ENCODE assay signal across 8 mouse cellular contexts in the genomic region with DNA sequence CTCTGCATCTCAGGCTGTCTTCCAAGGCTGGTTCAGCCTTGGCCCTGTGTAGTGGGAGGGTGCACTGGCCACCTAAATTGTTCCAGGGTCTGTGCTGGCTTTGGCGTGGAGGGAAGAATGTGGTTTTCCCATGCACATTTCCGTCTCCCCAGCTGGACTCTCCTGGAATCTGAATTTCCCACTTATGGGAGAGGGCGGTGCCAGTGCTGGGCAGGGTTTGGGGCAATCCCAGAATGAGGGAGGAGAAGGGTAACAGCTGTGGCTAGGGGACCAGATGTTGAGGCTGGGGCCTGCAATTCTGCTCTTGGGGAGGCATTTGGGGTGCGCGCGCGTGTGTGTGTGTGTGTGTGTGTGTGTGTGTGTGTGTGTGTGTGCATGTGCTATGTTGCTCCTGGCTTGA. TPM values are rescaled to one million over a fixed set of nuclear protein-coding genes. Genes with fewer than 3 reads are reported as not detected.
DNase-seq lines count a peak whose midpoint lies in the region; ATAC-seq and TF ChIP-seq lines count a peak whose summit lies in the region.

No protein-coding gene starts in this region.

- DNase-seq in lung, embryonic 14.5 days = peak; percentile 64
- no peak for DNase-seq in lung, postnatal 25 days (ENCODE audit: low spot score)
- no peak for DNase-seq in right cerebral cortex, postnatal 36 days (ENCODE audit: low spot score in 2 of 2)
- no peak for DNase-seq in thymus, postnatal 4 days
- DNase-seq in adrenal gland, postnatal 25 days = no peak

- H3K4me1 ChIP-seq in lung, embryonic 14.5 days (ENCODE audit: insufficient read depth) = peaks cover 27% of the 10 kb centered on the region
- peaks cover 86% of the 10 kb centered on the region for H3K4me1 ChIP-seq in heart, embryonic 15.5 days (replicated peaks)
- peaks cover 87% of the 10 kb centered on the region for H3K4me1 ChIP-seq in limb, embryonic 13.5 days
- H3K4me1 ChIP-seq in stomach, embryonic 15.5 days = peaks cover 80% of the 10 kb centered on the region

- H3K9me3 ChIP-seq in lung, embryonic 14.5 days (ENCODE audit: low read depth, low read length) = no peaks in the 10 kb centered on the region
- no peaks in the 10 kb centered on the region for H3K9me3 ChIP-seq in heart, embryonic 15.5 days (replicated peaks)
- H3K9me3 ChIP-seq in limb, embryonic 13.5 days = no peaks in the 10 kb centered on the region
- no peaks in the 10 kb centered on the region for H3K9me3 ChIP-seq in stomach, embryonic 15.5 days

- no peak for TF ChIP-seq CTCF in lung, embryonic 14.5 days (IDR thresholded peaks at IDR 0.05; ENCODE audit: low read depth)

- H3K36me3 ChIP-seq in lung, embryonic 14.5 days (ENCODE audit: insufficient read depth) = no peaks in the 10 kb centered on the region; the same call in 1 of the 2 replicates
- H3K36me3 ChIP-seq in heart, embryonic 15.5 days = no peaks in the 10 kb centered on the region
- peaks cover 2% of the 10 kb centered on the region; the same call in 1 of the 2 replicates for H3K36me3 ChIP-seq in limb, embryonic 13.5 days
- H3K36me3 ChIP-seq in stomach, embryonic 15.5 days = no peaks in the 10 kb centered on the region

- H3K4me2 ChIP-seq in lung, embryonic 14.5 days = peak overlapping the region; percentile 88
- H3K4me2 ChIP-seq in heart, embryonic 15.5 days = peak overlapping the region; percentile 76; the same call in 1 of the 2 replicates
- H3K4me2 ChIP-seq in limb, embryonic 13.5 days (replicated peaks) = peak overlapping the region; percentile 100
- peak overlapping the region; percentile 92 for H3K4me2 ChIP-seq in stomach, embryonic 15.5 days

- peak overlapping the region; percentile 54; the same call in 1 of the 2 replicates for H3K27ac ChIP-seq in lung, embryonic 14.5 days (ENCODE audit: low read depth)
- H3K27ac ChIP-seq in heart, embryonic 15.5 days = peak overlapping the region; percentile 96; the same call in 1 of the 2 replicates
- H3K27ac ChIP-seq in limb, embryonic 13.5 days = peak overlapping the region; percentile 96
- H3K27ac ChIP-seq in stomach, embryonic 15.5 days = peak overlapping the region; percentile 95; the same call in 1 of the 2 replicates

- ATAC-seq in lung, embryonic 14.5 days (ENCODE audit: insufficient read depth) = no peak
- ATAC-seq in heart, embryonic 15.5 days (replicated peaks; ENCODE audit: insufficient number of reproducible peaks, insufficient read depth, low FRiP score, low read depth) = no peak
- no peak for ATAC-seq in limb, embryonic 13.5 days (ENCODE audit: low FRiP score, low read depth)
- ATAC-seq in stomach, embryonic 15.5 days (ENCODE audit: insufficient read depth, low FRiP score, low read depth) = no peak

- 54% methylated on average over 7 of the region's 7 CpGs for WGBS in lung, embryonic 14.5 days
- 49% methylated on average over 7 of the region's 7 CpGs for WGBS in heart, embryonic 15.5 days
- 24% methylated on average over 3 of the region's 7 CpGs for WGBS in limb, embryonic 13.5 days
- WGBS in stomach, embryonic 15.5 days = 48% methylated on average over 7 of the region's 7 CpGs

- no peaks in the 10 kb centered on the region for H3K27me3 ChIP-seq in lung, embryonic 14.5 days (ENCODE audit: insufficient read depth, low read length)
- no peaks in the 10 kb centered on the region for H3K27me3 ChIP-seq in heart, embryonic 15.5 days
- no peaks in the 10 kb centered on the region for H3K27me3 ChIP-seq in limb, embryonic 13.5 days
- H3K27me3 ChIP-seq in stomach, embryonic 15.5 days (replicated peaks) = no peaks in the 10 kb centered on the region

- peak overlapping the region; percentile 83 for H3K4me3 ChIP-seq in lung, embryonic 14.5 days (ENCODE audit: low read depth, low read length)
- H3K4me3 ChIP-seq in heart, embryonic 15.5 days = no peak overlapping the region
- peak overlapping the region; percentile 90 for H3K4me3 ChIP-seq in limb, embryonic 13.5 days
- H3K4me3 ChIP-seq in stomach, embryonic 15.5 days (replicated peaks) = peak overlapping the region; percentile 85

- H3K9ac ChIP-seq in lung, embryonic 14.5 days = peak overlapping the region; percentile 86
- H3K9ac ChIP-seq in heart, embryonic 15.5 days = no peak overlapping the region
- peak overlapping the region; percentile 97 for H3K9ac ChIP-seq in limb, embryonic 13.5 days
- no peak overlapping the region for H3K9ac ChIP-seq in stomach, embryonic 15.5 days

RNA-seq across cellular contexts. Expression of gene Glis2, which starts 2.8 kb away (rescaled TPM):
- 24.4 and 29.2 TPM in 2 replicates for polyA plus RNA-seq in lung, embryonic 14.5 days (2014; fragmentation: Nextera tagmentation; extraction: Ambion mirVana)
- polyA plus RNA-seq in heart, embryonic 15.5 days (2015; fragmentation: Nextera tagmentation; extraction: Ambion mirVana) = 17.7 and 17.9 TPM in 2 replicates
- 32.0 and 39.4 TPM in 2 replicates for polyA plus RNA-seq in limb, embryonic 13.5 days (2015; fragmentation: Nextera tagmentation; extraction: Ambion mirVana)
- polyA plus RNA-seq in stomach, embryonic 15.5 days (2015; fragmentation: Nextera tagmentation; extraction: Ambion mirVana) = 27.9 and 30.6 TPM in 2 replicates
- total RNA-seq in adrenal gland, postnatal 25 days (2021) = 17.1 and 23.0 TPM in 2 replicates

RNA-seq across cellular contexts. Expression of gene Pam16, which starts 27.5 kb away (rescaled TPM):
- polyA plus RNA-seq in lung, embryonic 14.5 days (2014; fragmentation: Nextera tagmentation; extraction: Ambion mirVana) = 81.9 and 86.3 TPM in 2 replicates
- polyA plus RNA-seq in heart, embryonic 15.5 days (2015; fragmentation: Nextera tagmentation; extraction: Ambion mirVana) = 118 and 125 TPM in 2 replicates
- 105 and 106 TPM in 2 replicates for polyA plus RNA-seq in limb, embryonic 13.5 days (2015; fragmentation: Nextera tagmentation; extraction: Ambion mirVana)
- 46.5 and 75.7 TPM in 2 replicates for polyA plus RNA-seq in stomach, embryonic 15.5 days (2015; fragmentation: Nextera tagmentation; extraction: Ambion mirVana)
- total RNA-seq in adrenal gland, postnatal 25 days (2021) = 81.9 and 83.4 TPM in 2 replicates

RNA-seq across cellular contexts. Expression of gene Tfap4, which starts 37.6 kb away (rescaled TPM):
- polyA plus RNA-seq in lung, embryonic 14.5 days (2014; fragmentation: Nextera tagmentation; extraction: Ambion mirVana) = 23.0 and 24.1 TPM in 2 replicates
- polyA plus RNA-seq in heart, embryonic 15.5 days (2015; fragmentation: Nextera tagmentation; extraction: Ambion mirVana) = 5.6 and 7.1 TPM in 2 replicates
- 24.9 and 26.3 TPM in 2 replicates for polyA plus RNA-seq in limb, embryonic 13.5 days (2015; fragmentation: Nextera tagmentation; extraction: Ambion mirVana)
- 20.3 and 22.4 TPM in 2 replicates for polyA plus RNA-seq in stomach, embryonic 15.5 days (2015; fragmentation: Nextera tagmentation; extraction: Ambion mirVana)
- 8.3 and 10.4 TPM in 2 replicates for total RNA-seq in adrenal gland, postnatal 25 days (2021)

RNA-seq across cellular contexts. Expression of gene Vasn, which starts 42.4 kb away (rescaled TPM):
- 23.1 and 23.5 TPM in 2 replicates for polyA plus RNA-seq in lung, embryonic 14.5 days (2014; fragmentation: Nextera tagmentation; extraction: Ambion mirVana)
- polyA plus RNA-seq in heart, embryonic 15.5 days (2015; fragmentation: Nextera tagmentation; extraction: Ambion mirVana) = 14.7 and 20.7 TPM in 2 replicates
- 35.6 and 35.9 TPM in 2 replicates for polyA plus RNA-seq in limb, embryonic 13.5 days (2015; fragmentation: Nextera tagmentation; extraction: Ambion mirVana)
- 17.2 and 17.3 TPM in 2 replicates for polyA plus RNA-seq in stomach, embryonic 15.5 days (2015; fragmentation: Nextera tagmentation; extraction: Ambion mirVana)
- total RNA-seq in adrenal gland, postnatal 25 days (2021) = 5.4 and 9.3 TPM in 2 replicates

RNA-seq across cellular contexts. Expression of gene Dnaja3, which starts 42.5 kb away (rescaled TPM):
- 58.7 and 59.3 TPM in 2 replicates for polyA plus RNA-seq in lung, embryonic 14.5 days (2014; fragmentation: Nextera tagmentation; extraction: Ambion mirVana)
- 78.3 and 79.6 TPM in 2 replicates for polyA plus RNA-seq in heart, embryonic 15.5 days (2015; fragmentation: Nextera tagmentation; extraction: Ambion mirVana)
- polyA plus RNA-seq in limb, embryonic 13.5 days (2015; fragmentation: Nextera tagmentation; extraction: Ambion mirVana) = 56.6 and 60.0 TPM in 2 replicates
- 68.4 and 77.6 TPM in 2 replicates for polyA plus RNA-seq in stomach, embryonic 15.5 days (2015; fragmentation: Nextera tagmentation; extraction: Ambion mirVana)
- total RNA-seq in adrenal gland, postnatal 25 days (2021) = 117 and 125 TPM in 2 replicates

Comparison
In these comparisons a context has a peak if more than half of its experiments do, and no peak if none do; other contexts are left out.
1. H3K9ac ChIP-seq: peak in lung, embryonic 14.5 days (single experiment) and limb, embryonic 13.5 days (single experiment); none in heart, embryonic 15.5 days (single experiment) and stomach, embryonic 15.5 days (single experiment).
2. Peak in every context shown above with its lines, with median percentiles within 50 percentile points of each other: H3K27ac ChIP-seq and H3K4me2 ChIP-seq.